Mouse (Mus musculus) gastrocnemius, adult 2 months (tissue): ENCODE measurements around the gene Tnni3k. TPM values are rescaled to one million over a fixed set of nuclear protein-coding genes. Genes with fewer than 3 reads are reported as not detected.
A peak's percentile ranks its signal among the peaks of the same experiment; 100 is the strongest.

Source experiments
- DNase-seq: peaks from one replicate; pipeline ENCODE4 v3.0.0; 2022
- H3K27ac ChIP-seq: fragments of 200-600 bp; 2 replicates; pipeline ENCODE4 v1.8.1; 2022; ENCODE audit warnings: mild to moderate bottlenecking
- H3K4me3 ChIP-seq: fragments of 200-600 bp; 2 replicates; pipeline ENCODE4 v1.8.1; 2022; ENCODE audit warnings: mild to moderate bottlenecking, moderate library complexity
- CTCF ChIP-seq: fragments of 200-600 bp; IDR thresholded peaks from 2 replicates; pipeline ENCODE4 v1.8.1; 2022; ENCODE audit warnings: antibody characterized with exemption, mild to moderate bottlenecking, moderate library complexity
- intact Hi-C: fragments of 180-260 bp; cut with DNase I; formaldehyde crosslinking; loops from one replicate; pipeline ENCODE4 v1.15.1; 2025
- long read RNA-seq, 2 experiments: library from polyadenylated mRNA; stranded (forward); transcript quantifications; one replicate each; pipeline ENCODE4 v2.0.0; 2021
- total RNA-seq, 2 experiments: library from RNA; stranded (reverse); gene quantifications; 2 replicates each; pipeline ENCODE4 v1.2.3; 2021

Tnni3k gene
- total RNA-seq, result not detected
- long read RNA-seq, experiment 1, result 0 reads
- long read RNA-seq, experiment 2, result 0 reads

GRCm38 (mm10) chr3:155055231-155055916, at the start of gene Tnni3k:
Gene Tnni3k (minus strand): TSS chr3:155055407.
- no peak for DNase-seq
- Histone ChIP-seq H3K27ac (no peak within 1 kb of the TSS), H3K4me3 (no peak within 1 kb of the TSS)
- TF ChIP-seq CTCF, result no peak
- intact Hi-C loops, result no loop called here

- TF ChIP-seq CTCF, result no peak
- intact Hi-C loops, result no loop called here
- DNase-seq, result no peak
Observed at GRCm38 (mm10) chr3:155099266-155099665, 44.1 kb upstream of the Tnni3k start.

GRCm38 (mm10) chr3:155093116-155093956, 38.1 kb upstream of the Tnni3k start, which contains the start of the genes Fpgt and Lrriq3:
Gene Fpgt (minus strand): TSS chr3:155093403.
Gene Lrriq3 (plus strand): TSS chr3:155093434.
- DNase-seq, result peak; percentile 93
- intact Hi-C loops, result loop anchor here (2.0 kb wide), 1 partner anchor 497 kb away; the partner anchor contains the start of genes Cryz and Tyw3
- TF ChIP-seq CTCF, result no peak
- peak within 1 kb of the TSS; percentile 77 for H3K4me3 ChIP-seq
- peak within 1 kb of the TSS; percentile 88 for H3K27ac ChIP-seq

More at GRCm38 (mm10) chr3:155099266-155099665, 44.1 kb upstream of the Tnni3k start:
- H3K4me3 ChIP-seq, result no peak overlapping the region
- H3K27ac ChIP-seq, result no peak overlapping the region

DNA sequence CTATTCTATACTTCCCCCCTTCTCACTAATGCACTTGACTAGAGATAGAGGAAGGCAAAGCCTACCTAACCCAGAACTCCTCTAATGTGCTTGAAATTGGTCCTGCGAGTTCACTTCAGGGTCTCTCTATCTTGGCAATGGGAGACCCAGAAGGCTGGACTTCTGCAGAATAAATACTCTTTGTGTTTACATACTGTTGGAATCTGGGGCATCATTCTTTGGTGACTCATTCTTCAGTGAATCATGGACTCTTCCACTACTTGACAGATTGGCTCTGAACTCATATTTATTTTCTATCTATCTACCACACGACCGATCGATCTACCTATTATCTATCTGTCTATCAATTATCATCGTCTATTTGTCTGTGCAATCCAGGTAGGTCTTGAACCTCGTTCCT, 36.9 kb upstream of the Tnni3k start:
- Histone ChIP-seq H3K27ac (no peak overlapping the region), H3K4me3 (peak overlapping the region; percentile 77)
- TF ChIP-seq CTCF, result no peak
- no peak for DNase-seq
- intact Hi-C loops, result loop anchor here (2.0 kb wide), 1 partner anchor 495 kb away; the partner anchor contains the start of genes Cryz and Tyw3

GRCm38 (mm10) chr3:155077908-155078307, 22.7 kb upstream of the Tnni3k start:
- Histone ChIP-seq H3K4me3 (no peak overlapping the region), H3K27ac (no peak overlapping the region)
- no peak for DNase-seq
- intact Hi-C loops, result no loop called here
- TF ChIP-seq CTCF, result no peak

- no peak for DNase-seq
- intact Hi-C loops, result no loop called here
Observed at GRCm38 (mm10) chr3:155059449-155059822, 4.2 kb upstream of the Tnni3k start.

DNA sequence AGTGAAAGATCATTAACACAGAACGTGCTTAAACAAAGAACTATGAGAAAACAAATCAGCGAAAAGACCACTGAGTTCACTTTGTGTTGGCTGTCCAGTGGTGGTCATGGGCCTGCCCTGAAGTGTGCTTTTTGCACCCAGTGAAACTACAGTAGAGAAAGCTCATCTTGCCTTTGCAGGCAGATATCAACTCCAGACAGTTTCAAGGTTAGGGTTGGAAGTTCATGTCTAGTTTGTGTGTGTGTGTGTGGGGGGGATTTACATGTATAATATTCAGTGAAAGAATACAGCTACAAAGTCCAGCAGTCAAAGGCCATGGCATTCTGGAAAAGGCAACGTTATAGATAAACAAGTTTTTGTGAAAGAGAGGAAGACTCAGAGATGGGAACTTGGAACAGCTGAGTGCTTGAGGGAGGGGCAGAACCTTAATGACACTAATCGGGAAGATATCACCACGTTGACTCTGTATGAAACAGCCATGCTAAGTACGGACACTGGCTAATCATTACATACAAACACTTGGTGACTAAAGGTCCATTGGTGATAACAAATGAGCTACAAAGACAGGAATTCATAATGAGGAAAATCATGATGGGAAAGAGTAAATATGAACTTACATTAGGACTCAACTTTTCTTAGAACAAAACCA, 3.7 kb upstream of the Tnni3k start:
- no peak for DNase-seq
- Histone ChIP-seq H3K4me3 (no peak overlapping the region), H3K27ac (no peak overlapping the region)
- intact Hi-C loops, result no loop called here
- no peak for TF ChIP-seq CTCF

More at GRCm38 (mm10) chr3:155059449-155059822, 4.2 kb upstream of the Tnni3k start:
- Histone ChIP-seq H3K4me3 (no peak overlapping the region), H3K27ac (no peak overlapping the region)
- TF ChIP-seq CTCF, result no peak

GRCm38 (mm10) chr3:155057566-155057965, 2.4 kb upstream of the Tnni3k start:
- no peak overlapping the region for H3K27ac ChIP-seq
- DNase-seq, result no peak
- no peak overlapping the region for H3K4me3 ChIP-seq
- TF ChIP-seq CTCF, result no peak
- intact Hi-C loops, result no loop called here

DNA sequence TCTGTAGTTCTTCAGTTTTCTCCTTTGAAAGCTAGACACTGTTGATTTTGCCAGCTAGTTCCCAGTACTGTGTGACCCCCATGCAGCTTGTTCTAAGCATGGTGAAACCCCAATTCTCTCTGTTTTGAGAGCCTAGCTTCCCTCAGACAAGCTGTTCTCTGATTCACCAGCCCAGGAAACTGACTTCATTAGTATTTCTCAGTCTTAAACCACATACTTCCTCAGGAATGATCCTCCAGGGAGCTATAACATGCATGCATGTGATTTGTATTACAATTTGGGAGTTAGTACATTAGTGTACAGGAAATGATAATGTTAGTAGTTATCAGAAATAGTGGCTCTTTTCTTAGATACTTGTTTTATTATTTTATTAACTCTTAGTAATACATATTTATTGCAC, 1.4 kb upstream of the Tnni3k start:
- no peak for DNase-seq
- Histone ChIP-seq H3K27ac (no peak overlapping the region), H3K4me3 (no peak overlapping the region)
- no peak for TF ChIP-seq CTCF
- intact Hi-C loops, result no loop called here

- Histone ChIP-seq H3K4me3 (no peak overlapping the region), H3K27ac (no peak overlapping the region)
- no peak for TF ChIP-seq CTCF
- DNase-seq, result no peak
- intact Hi-C loops, result no loop called here
Observed at GRCm38 (mm10) chr3:155053189-155053588, 2.0 kb downstream of the Tnni3k start.

- intact Hi-C loops, result no loop called here
- no peak for DNase-seq
- H3K27ac ChIP-seq, result no peak overlapping the region
- TF ChIP-seq CTCF, result no peak
- H3K4me3 ChIP-seq, result no peak overlapping the region
Observed at GRCm38 (mm10) chr3:155052021-155052420, 3.2 kb downstream of the Tnni3k start.

- no peak for DNase-seq
- H3K4me3 ChIP-seq, result no peak overlapping the region
- TF ChIP-seq CTCF, result no peak
- intact Hi-C loops, result no loop called here
- H3K27ac ChIP-seq, result no peak overlapping the region
Observed at GRCm38 (mm10) chr3:155039012-155039836, 16.0 kb downstream of the Tnni3k start.
